Mouse (Mus musculus) G1E (cell line): ENCODE measurements around the gene Fry. TPM values are rescaled to one million over a fixed set of nuclear protein-coding genes. Genes with fewer than 3 reads are reported as not detected.

Experiments
- ATAC-seq: 2 replicates; pipeline ENCODE4 v1.8.0; 2016; ENCODE audit warnings: mild to moderate bottlenecking; ENCODE audit not compliant: insufficient number of reproducible peaks, poor library complexity, low FRiP score, severe bottlenecking; ENCODE audit errors: extremely low read depth
- DNase-seq: peaks from one replicate; pipeline ENCODE4 v3.0.0; 2012; ENCODE audit warnings: low spot score
- H3K27me3 ChIP-seq: 2 replicates; pipeline ENCODE4 v1.6.1; 2012; ENCODE audit warnings: mild to moderate bottlenecking, low read length, inconsistent platforms; ENCODE audit not compliant: insufficient read depth
- H3K36me3 ChIP-seq: replicated peaks from 2 replicates; pipeline ENCODE3; 2012; ENCODE audit warnings: mild to moderate bottlenecking, inconsistent platforms
- H3K4me1 ChIP-seq: 2 replicates; pipeline ENCODE4 v1.6.1; 2012; ENCODE audit warnings: low read depth, low read length, inconsistent platforms, mixed read lengths; ENCODE audit not compliant: insufficient read depth
- H3K4me3 ChIP-seq: 2 replicates; pipeline ENCODE4 v1.5.1; 2012; ENCODE audit warnings: low read depth, mild to moderate bottlenecking, inconsistent platforms, low read length, moderate library complexity, mixed read lengths
- H3K9me3 ChIP-seq: replicated peaks from 2 replicates; pipeline ENCODE4 v1.6.1; 2012; ENCODE audit warnings: inconsistent platforms
- CTCF ChIP-seq: IDR thresholded peaks from 2 replicates; pipeline ENCODE4 v1.5.1; 2012; ENCODE audit warnings: low read depth, low read length, inconsistent platforms, mixed read lengths
- GATA1 ChIP-seq: IDR thresholded peaks from 2 replicates; pipeline ENCODE4 v1.6.1; 2012; ENCODE audit warnings: borderline replicate concordance, low read length, inconsistent platforms, mixed read lengths
- GATA2 ChIP-seq: IDR thresholded peaks from 2 replicates; pipeline ENCODE4 v1.6.1; 2012; ENCODE audit warnings: low read depth, low read length, inconsistent platforms, borderline replicate concordance
- POLR2AphosphoS5 ChIP-seq: IDR thresholded peaks from 2 replicates; pipeline ENCODE4 v1.6.1; 2012; ENCODE audit warnings: low read depth, low read length, inconsistent platforms; ENCODE audit not compliant: insufficient replicate concordance
- TAL1 ChIP-seq: conservative IDR thresholded peaks from 2 replicates; pipeline ENCODE4 v1.6.1; 2012; ENCODE audit warnings: low read depth, low read length, inconsistent platforms, mixed read lengths
- polyA plus RNA-seq: library from polyadenylated mRNA; stranded (reverse); fragments of >175 nt; gene quantifications from 2 replicates; pipeline ENCODE4 v1.2.3, GENCODE M21; 2012
- total RNA-seq, 2 experiments: library from RNA; stranded (forward) in 1 of 2; stranded (reverse) in 1 of 2; fragments of 200-1000 nt in 1 of 2; fragments of >200 nt in 1 of 2; fragmentation: Nextera tagmentation in 1 of 2; gene quantifications; 2 replicates each; pipeline ENCODE4 v1.2.3; 2014 to 2017

The Fry gene
- total and polyA plus RNA-seq, 3 experiments: 2.6 to 5.5 (median 2.7) TPM

DNA sequence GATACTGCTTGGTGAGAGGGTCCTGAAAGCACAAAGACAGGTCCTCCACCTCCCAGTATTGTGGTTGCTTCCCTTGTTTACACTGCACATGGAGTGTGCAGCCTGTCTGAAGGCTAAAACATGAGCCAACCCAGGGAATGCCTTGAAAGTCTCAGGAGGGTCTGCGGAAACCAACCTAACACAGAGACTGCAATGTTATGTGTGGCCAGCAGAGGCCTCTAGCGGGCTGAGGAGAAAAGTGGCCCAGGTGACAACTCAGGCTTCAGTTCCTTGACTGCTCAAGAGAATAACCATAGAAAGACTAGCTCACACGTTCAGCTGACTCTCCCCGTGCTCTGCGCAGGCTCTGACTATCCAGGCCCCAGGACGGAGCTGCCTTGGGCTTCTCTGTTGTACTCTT is 20.8 kb upstream of the Fry start:
- H3K9me3 ChIP-seq: peaks cover 49% of the 10 kb centered on the region
- no peaks in the 10 kb centered on the region for H3K27me3 ChIP-seq
- H3K36me3 ChIP-seq: no peaks in the 10 kb centered on the region
- no peaks in the 10 kb centered on the region for H3K4me1 ChIP-seq
- DNase-seq (no peak), ATAC-seq (peak; percentile 1; the same call in 1 of the 2 replicates)
- TF ChIP-seq GATA1 (no peak), GATA2 (no peak), CTCF (no peak), TAL1 (no peak), POLR2AphosphoS5 (no peak)
- no peak overlapping the region for H3K4me3 ChIP-seq

DNA sequence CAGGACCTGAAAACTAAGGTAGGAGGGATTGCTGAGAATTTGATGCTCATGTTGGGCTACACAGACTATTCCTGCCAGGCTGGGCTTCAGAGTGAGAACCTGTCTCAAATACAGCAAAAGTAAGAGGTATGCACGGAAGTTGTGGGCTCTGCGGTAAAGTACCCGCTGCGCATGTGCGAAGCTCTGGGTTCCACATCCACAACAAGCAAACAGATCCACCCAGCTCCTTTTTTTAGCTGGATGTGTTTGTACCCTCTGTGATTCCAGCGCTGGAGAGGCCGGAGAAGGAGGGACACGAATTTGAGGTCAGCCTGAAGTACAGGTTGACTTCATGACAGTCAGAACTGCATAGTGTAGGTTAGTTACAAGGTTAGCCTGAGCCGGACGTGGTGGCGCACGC is 19.7 kb upstream of the Fry start:
- H3K4me3 ChIP-seq: no peak overlapping the region
- H3K27me3 ChIP-seq: no peaks in the 10 kb centered on the region
- H3K4me1 ChIP-seq: no peaks in the 10 kb centered on the region
- peaks cover 57% of the 10 kb centered on the region for H3K9me3 ChIP-seq
- no peaks in the 10 kb centered on the region for H3K36me3 ChIP-seq
- TF ChIP-seq TAL1 (no peak), GATA2 (no peak), POLR2AphosphoS5 (no peak), GATA1 (no peak), CTCF (no peak)
- ATAC-seq (no peak), DNase-seq (no peak)

DNA sequence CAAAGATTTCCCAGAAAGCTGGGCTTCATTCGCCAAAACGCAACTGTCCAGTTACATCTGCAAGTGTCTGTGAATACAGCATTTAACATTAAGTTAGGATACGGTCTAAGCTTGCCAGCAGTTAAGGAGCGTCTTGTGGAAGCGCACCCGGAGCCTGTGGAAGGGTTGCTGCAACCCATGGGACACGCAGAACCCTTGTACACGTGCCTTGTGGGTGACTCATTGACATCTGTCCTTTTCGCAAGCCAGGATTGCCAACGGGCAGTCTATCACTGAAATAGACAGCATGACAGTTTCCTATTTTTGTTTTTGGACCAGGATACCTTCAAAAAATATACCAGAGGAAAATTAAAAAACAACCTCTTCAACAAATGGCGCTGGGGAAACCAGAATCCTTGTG is 16.7 kb upstream of the Fry start:
- TF ChIP-seq CTCF (no peak), POLR2AphosphoS5 (no peak), TAL1 (no peak), GATA1 (no peak), GATA2 (no peak)
- ATAC-seq: no peak
- no peaks in the 10 kb centered on the region for H3K4me1 ChIP-seq

DNA sequence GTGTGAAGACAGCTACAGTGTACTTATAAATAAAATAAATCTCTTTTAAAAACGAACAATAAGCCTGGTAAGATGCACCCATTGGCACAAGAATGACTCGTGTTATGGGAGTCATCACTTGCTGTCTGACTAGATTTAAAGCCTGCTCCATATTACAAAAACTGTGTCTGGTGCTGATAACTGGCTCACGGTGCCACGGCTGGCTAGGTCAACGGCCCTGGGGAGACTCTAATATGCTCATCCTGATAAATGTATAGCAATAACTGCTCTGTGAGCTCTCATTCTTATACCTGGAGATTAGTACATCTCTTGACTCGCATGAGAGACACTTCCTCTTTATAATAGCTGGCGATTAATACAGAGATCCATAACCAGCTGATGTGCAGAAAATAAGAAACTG is 12.1 kb upstream of the Fry start:
- Histone ChIP-seq H3K4me3 (no peak overlapping the region), H3K27me3 (no peaks in the 10 kb centered on the region), H3K36me3 (no peaks in the 10 kb centered on the region), H3K4me1 (no peaks in the 10 kb centered on the region), H3K9me3 (peaks cover 50% of the 10 kb centered on the region)
- no peak for DNase-seq
- TF ChIP-seq GATA1 (no peak), TAL1 (no peak), GATA2 (no peak), POLR2AphosphoS5 (no peak), CTCF (no peak)
- ATAC-seq: no peak

More for the DNA sequence above, 16.7 kb upstream of the Fry start:
- Histone ChIP-seq H3K27me3 (no peaks in the 10 kb centered on the region), H3K4me3 (no peak overlapping the region), H3K9me3 (peaks cover 59% of the 10 kb centered on the region), H3K36me3 (no peaks in the 10 kb centered on the region)
- no peak for DNase-seq

DNA sequence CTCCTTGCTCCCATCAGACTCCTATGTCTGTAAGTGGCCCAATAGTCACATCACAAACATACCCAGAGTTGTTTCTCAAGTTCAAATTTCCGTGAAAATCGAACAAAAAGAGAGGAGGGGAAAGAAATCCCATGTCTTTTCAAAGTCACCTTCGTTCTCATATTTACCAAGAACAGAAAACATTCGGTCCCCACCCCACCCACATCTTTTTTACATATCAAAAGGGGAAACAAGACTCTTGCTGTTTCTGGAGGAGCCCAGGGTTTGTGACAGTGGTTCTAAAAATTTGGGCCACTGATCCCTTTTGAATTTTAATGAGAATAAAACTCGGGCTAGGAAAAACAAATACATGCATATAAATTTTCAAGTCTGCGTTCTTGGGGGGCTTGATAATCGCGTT is 7.2 kb upstream of the Fry start:
- no peak for DNase-seq
- H3K4me3 ChIP-seq: no peak overlapping the region
- H3K36me3 ChIP-seq: no peaks in the 10 kb centered on the region
- TF ChIP-seq GATA2: no peak
- no peak for TF ChIP-seq CTCF
- TF ChIP-seq POLR2AphosphoS5: no peak
- TF ChIP-seq TAL1: no peak
- TF ChIP-seq GATA1: no peak
- peaks cover 54% of the 10 kb centered on the region for H3K9me3 ChIP-seq
- ATAC-seq: no peak
- H3K4me1 ChIP-seq: no peaks in the 10 kb centered on the region
- no peaks in the 10 kb centered on the region for H3K27me3 ChIP-seq

DNA sequence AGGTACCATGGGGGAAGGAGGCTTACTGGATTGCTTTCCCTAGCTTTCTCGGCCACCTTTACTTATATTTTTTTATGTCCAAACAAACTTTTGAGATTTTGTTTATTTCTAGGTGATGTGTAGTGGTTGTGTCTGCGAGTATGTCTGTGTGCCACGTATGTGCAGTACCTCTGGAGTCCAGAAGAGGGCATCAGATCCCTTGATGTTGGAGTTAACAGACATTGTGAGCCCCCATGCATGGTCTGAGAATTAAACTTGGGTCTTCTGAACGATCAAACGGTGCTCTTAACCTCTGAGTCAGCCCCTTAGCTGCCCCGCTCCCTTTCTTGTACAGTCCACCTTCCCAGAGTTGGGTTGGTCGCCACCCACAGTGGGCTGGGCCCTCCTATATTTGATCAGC is 4.4 kb upstream of the Fry start:
- Histone ChIP-seq H3K4me3 (no peak overlapping the region), H3K36me3 (no peaks in the 10 kb centered on the region), H3K4me1 (no peaks in the 10 kb centered on the region), H3K27me3 (no peaks in the 10 kb centered on the region), H3K9me3 (peaks cover 70% of the 10 kb centered on the region)
- TF ChIP-seq TAL1: no peak
- DNase-seq (no peak), ATAC-seq (no peak)

DNA sequence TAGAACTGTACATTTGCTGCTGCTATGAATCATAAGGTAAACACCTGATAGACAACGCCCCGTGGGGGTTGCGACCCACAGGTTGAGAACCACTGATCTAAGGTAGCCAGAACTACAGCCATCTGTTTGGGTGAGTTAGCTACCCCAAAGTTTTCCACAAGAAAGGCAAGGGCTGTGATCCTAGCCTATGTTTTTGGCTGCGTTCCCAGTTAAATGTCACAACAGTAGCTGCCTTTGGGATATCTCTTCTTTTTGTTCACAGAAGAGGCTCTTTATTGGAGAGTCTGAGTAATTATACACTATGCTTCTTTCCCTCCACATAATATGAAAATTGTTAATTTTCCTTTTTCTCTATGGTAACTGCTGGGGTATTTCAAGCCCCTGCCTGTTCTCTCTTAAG is 3.7 kb upstream of the Fry start:
- Histone ChIP-seq H3K27me3 (no peaks in the 10 kb centered on the region), H3K9me3 (peaks cover 67% of the 10 kb centered on the region), H3K36me3 (no peaks in the 10 kb centered on the region), H3K4me1 (no peaks in the 10 kb centered on the region), H3K4me3 (no peak overlapping the region)
- no peak for DNase-seq
- TF ChIP-seq TAL1 (no peak), GATA2 (no peak), CTCF (no peak), GATA1 (no peak), POLR2AphosphoS5 (no peak)
- ATAC-seq: no peak
